Mouse (Mus musculus): ENCODE measurements around the gene Soat2. TPM values are rescaled to one million over a fixed set of nuclear protein-coding genes. Genes with fewer than 3 reads are reported as not detected.

Soat2 gene
- polyA plus RNA-seq, 1 experiment from 2014 or later = 0.28 TPM

DNA sequence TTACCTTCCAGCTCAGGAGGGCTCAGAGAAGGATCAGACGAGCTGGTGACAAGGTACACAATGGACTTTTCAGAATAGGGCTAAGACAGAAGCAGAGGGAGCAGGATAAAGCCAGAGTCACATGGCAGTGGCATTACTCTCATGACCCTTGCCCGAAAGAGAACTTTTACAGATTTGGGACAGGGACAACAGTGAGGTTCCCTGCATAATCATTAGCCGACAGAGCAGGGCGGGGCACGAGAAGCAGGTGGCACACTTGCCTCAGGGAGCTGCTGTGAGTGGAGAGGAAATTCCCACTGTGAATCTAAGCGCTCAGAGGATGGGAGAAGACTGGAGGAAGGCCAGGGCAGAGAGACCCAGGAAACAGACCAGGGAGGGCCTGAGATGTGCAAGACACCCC, 38.6 kb downstream of the Soat2 start:
- H3K9ac ChIP-seq (ENCODE audit: low read depth, low read length) = 0 out of 2 replicates have a peak overlapping the region, but pooled peaks have one; percentile 4
- H3K9me3 ChIP-seq (ENCODE audit: control insufficient read depth, low read length) = no peaks in the 10 kb centered on the region
- peaks cover 16% of the 10 kb centered on the region for H3K4me1 ChIP-seq (ENCODE audit: control insufficient read depth, insufficient read depth, low read length)
- H3K27me3 ChIP-seq (ENCODE audit: control insufficient read depth, insufficient read depth, low read length) = no peaks in the 10 kb centered on the region
- H3K36me3 ChIP-seq (ENCODE audit: control insufficient read depth, insufficient read depth, low read length) = peaks cover 9% of the 10 kb centered on the region; the same call in 1 of the 2 replicates
- H3K4me3 ChIP-seq (ENCODE audit: low read length) = no peak overlapping the region
- ATAC-seq (ENCODE audit: low FRiP score, low TSS enrichment) = peak; percentile 5; the same call in 1 of the 2 replicates
- H3K4me2 ChIP-seq (replicated peaks; ENCODE audit: low read depth, low read length) = no peak overlapping the region
- 59% methylated on average over 6 of the region's 6 CpGs for WGBS
- no peak overlapping the region for H3K27ac ChIP-seq (ENCODE audit: low read depth, low read length)

DNA sequence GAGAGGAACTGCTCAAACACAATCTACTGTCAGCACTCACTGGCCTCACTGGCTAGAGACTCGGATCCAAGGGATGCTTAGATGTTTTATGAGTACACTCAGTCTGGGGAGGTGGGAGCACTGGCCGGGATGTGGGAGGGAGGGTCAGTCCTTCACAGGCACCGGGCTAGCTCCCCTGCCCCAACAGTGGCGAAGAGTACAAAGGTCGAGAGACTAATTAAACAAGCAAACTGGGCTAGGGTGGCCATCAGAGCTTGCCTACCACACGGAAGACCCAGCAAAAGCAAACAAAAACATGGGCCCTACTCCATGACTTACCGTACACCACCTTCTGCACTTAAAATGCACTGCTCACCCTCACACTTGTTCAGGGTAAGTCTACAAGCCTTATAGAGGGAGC, 41.4 kb downstream of the Soat2 start:
- Histone ChIP-seq H3K27me3 (ENCODE audit: control insufficient read depth, insufficient read depth, low read length) (no peaks in the 10 kb centered on the region), H3K9ac (ENCODE audit: low read depth, low read length) (no peak overlapping the region), H3K36me3 (ENCODE audit: control insufficient read depth, insufficient read depth, low read length) (no peaks in the 10 kb centered on the region), H3K4me2 (replicated peaks; ENCODE audit: low read depth, low read length) (no peak overlapping the region), H3K4me1 (ENCODE audit: control insufficient read depth, insufficient read depth, low read length) (peaks cover 16% of the 10 kb centered on the region), H3K9me3 (ENCODE audit: control insufficient read depth, low read length) (no peaks in the 10 kb centered on the region), H3K4me3 (ENCODE audit: low read length) (no peak overlapping the region), H3K27ac (ENCODE audit: low read depth, low read length) (no peak overlapping the region)
- 30% methylated on average over 7 of the region's 7 CpGs for WGBS
- no peak for ATAC-seq (ENCODE audit: low FRiP score, low TSS enrichment)

DNA sequence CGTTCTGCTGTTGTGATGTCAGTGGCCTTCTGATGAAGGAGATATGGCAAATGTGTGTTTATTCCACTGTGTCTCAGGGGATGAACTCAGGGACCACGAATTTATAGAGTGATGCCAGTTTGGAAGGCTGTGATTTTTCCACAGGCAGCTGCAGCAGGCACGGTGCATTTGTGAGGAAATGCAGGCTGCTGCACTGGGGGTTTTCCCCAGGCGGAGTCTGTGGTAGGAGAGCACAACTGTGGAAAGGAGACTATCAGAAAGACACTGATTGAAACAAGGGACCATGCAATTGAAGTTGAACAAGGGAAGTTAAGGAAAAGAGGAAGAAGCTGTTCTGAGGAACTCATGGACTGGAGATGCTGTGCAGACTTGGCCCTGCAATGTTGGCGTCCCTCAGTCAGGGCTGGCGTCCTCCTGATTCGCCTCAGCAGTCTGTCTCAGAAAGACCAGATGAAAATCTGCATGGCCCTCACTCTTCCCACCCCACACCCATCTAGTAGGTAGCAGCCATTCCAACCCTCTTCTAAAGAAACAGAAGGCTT, 42.0 kb downstream of the Soat2 start:
- Histone ChIP-seq H3K4me1 (ENCODE audit: control insufficient read depth, insufficient read depth, low read length) (peaks cover 16% of the 10 kb centered on the region), H3K27me3 (ENCODE audit: control insufficient read depth, insufficient read depth, low read length) (no peaks in the 10 kb centered on the region), H3K27ac (ENCODE audit: low read depth, low read length) (0 out of 2 replicates have a peak overlapping the region, but pooled peaks have one; percentile 14), H3K4me2 (replicated peaks; ENCODE audit: low read depth, low read length) (no peak overlapping the region), H3K36me3 (ENCODE audit: control insufficient read depth, insufficient read depth, low read length) (no peaks in the 10 kb centered on the region), H3K4me3 (ENCODE audit: low read length) (no peak overlapping the region), H3K9ac (ENCODE audit: low read depth, low read length) (no peak overlapping the region), H3K9me3 (ENCODE audit: control insufficient read depth, low read length) (no peaks in the 10 kb centered on the region)
- no peak for ATAC-seq (ENCODE audit: low FRiP score, low TSS enrichment)
- 78% methylated on average over 7 of the region's 7 CpGs for WGBS

DNA sequence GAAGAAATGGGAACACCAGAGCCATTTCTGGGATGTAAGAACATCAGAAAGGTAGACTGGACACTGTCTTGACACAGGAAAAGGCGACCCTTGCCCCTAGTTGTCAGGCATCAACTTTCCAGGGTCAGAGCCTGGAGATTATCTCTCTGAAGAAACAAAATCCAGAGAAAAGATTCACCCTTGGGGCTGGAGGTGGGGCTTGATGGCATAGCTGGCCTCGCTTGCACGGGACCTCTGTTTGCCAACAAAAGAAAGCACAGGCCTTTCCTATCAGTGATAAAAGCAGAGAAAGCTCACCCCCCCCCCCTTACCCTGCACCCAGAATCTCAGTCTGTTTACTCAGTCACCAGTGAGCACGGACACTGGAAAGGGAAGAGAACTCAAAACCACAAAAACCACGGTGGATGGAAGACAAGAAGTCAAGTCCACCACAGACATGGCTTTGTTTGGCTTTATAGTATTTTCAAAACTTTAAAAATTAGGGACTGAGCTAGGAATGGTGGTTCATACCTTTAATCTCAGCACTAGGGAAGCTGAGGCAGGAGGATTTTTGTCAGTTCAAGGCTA, 42.6 kb downstream of the Soat2 start:
- Histone ChIP-seq H3K4me2 (replicated peaks; ENCODE audit: low read depth, low read length) (no peak overlapping the region), H3K9ac (ENCODE audit: low read depth, low read length) (no peak overlapping the region), H3K9me3 (ENCODE audit: control insufficient read depth, low read length) (no peaks in the 10 kb centered on the region), H3K27me3 (ENCODE audit: control insufficient read depth, insufficient read depth, low read length) (no peaks in the 10 kb centered on the region), H3K27ac (ENCODE audit: low read depth, low read length) (0 out of 2 replicates have a peak overlapping the region, but pooled peaks have one; percentile 14), H3K4me1 (ENCODE audit: control insufficient read depth, insufficient read depth, low read length) (peaks cover 16% of the 10 kb centered on the region), H3K4me3 (ENCODE audit: low read length) (no peak overlapping the region), H3K36me3 (ENCODE audit: control insufficient read depth, insufficient read depth, low read length) (no peaks in the 10 kb centered on the region)
- 69% methylated on average over 5 of the region's 5 CpGs for WGBS
- ATAC-seq (ENCODE audit: low FRiP score, low TSS enrichment) = no peak

DNA sequence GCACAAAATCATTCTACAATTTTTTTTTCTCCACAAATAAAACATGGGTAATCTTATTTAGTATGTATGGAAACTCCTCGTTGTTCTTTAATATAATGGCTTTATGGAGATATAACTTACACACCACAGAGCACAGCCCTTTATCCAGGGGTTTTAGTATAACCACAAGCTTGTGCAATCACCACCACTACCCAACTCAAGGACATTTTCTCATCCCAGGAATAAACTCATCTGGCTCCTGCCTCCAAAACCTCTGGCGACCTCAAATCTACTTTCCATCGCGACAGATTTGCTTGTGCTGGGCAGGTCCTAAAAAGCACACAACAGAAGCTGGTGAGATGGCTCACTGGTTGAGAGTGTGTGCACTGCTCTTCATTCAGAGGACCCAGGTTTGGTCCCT, 43.3 kb downstream of the Soat2 start:
- WGBS = 85% methylated on average over 4 of the region's 4 CpGs
- no peaks in the 10 kb centered on the region for H3K27me3 ChIP-seq (ENCODE audit: control insufficient read depth, insufficient read depth, low read length)

DNA sequence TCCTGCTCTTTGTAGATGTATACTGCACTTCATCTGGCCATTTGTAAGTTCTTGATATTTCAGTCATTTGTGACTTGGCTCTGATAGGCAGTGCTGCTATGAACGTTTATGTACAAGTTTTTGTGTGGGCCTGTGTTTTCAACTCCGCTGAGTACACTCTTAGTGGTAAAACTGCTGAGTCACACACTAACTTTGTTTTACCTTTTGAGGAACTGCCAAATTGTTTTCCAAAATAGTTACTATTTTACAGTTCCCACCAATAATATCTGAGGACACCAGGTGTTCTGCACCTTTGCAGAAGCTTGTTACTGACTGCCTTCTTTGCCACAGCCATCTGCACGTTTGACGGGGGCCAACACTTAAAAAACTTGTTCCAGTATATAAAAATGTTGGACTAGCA, 44.1 kb downstream of the Soat2 start:
- no peaks in the 10 kb centered on the region for H3K27me3 ChIP-seq (ENCODE audit: control insufficient read depth, insufficient read depth, low read length)
- H3K4me2 ChIP-seq (replicated peaks; ENCODE audit: low read depth, low read length) = no peak overlapping the region
- WGBS = 88% methylated on average over 4 of the region's 4 CpGs

More for the DNA sequence above, 43.3 kb downstream of the Soat2 start:
- H3K4me1 ChIP-seq (ENCODE audit: control insufficient read depth, insufficient read depth, low read length) = peaks cover 12% of the 10 kb centered on the region; the same call in 1 of the 2 replicates
- H3K36me3 ChIP-seq (ENCODE audit: control insufficient read depth, insufficient read depth, low read length) = no peaks in the 10 kb centered on the region
- no peak overlapping the region for H3K4me3 ChIP-seq (ENCODE audit: low read length)
- no peak overlapping the region for H3K27ac ChIP-seq (ENCODE audit: low read depth, low read length)
- no peaks in the 10 kb centered on the region for H3K9me3 ChIP-seq (ENCODE audit: control insufficient read depth, low read length)
- no peak overlapping the region for H3K4me2 ChIP-seq (replicated peaks; ENCODE audit: low read depth, low read length)
- no peak for ATAC-seq (ENCODE audit: low FRiP score, low TSS enrichment)
- H3K9ac ChIP-seq (ENCODE audit: low read depth, low read length) = no peak overlapping the region

DNA sequence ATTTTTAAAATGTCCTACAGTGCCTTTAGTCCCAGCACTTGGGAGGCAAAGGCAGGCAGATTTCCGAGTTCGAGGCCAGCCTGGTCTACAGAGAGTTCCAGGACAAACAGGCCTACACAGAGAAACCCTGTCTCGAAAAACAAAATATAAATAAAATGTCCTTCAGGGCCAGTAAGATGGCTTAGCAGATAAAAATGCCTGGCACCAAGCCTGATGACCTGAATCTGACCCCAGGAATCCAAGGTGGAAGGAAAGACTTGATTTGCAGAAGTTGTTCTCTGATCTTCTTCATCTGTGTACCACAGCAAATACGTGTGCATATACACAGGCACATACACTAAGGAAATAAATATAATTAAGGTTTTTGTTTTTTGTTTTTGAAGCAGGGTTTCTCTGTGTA, 45.0 kb downstream of the Soat2 start:
- Histone ChIP-seq H3K9ac (ENCODE audit: low read depth, low read length) (no peak overlapping the region), H3K27me3 (ENCODE audit: control insufficient read depth, insufficient read depth, low read length) (no peaks in the 10 kb centered on the region), H3K36me3 (ENCODE audit: control insufficient read depth, insufficient read depth, low read length) (no peaks in the 10 kb centered on the region), H3K4me3 (ENCODE audit: low read length) (no peak overlapping the region), H3K4me1 (ENCODE audit: control insufficient read depth, insufficient read depth, low read length) (0 out of 2 replicates have a peak, but pooled peaks cover 8% of the 10 kb centered on the region), H3K9me3 (ENCODE audit: control insufficient read depth, low read length) (no peaks in the 10 kb centered on the region), H3K4me2 (replicated peaks; ENCODE audit: low read depth, low read length) (no peak overlapping the region), H3K27ac (ENCODE audit: low read depth, low read length) (no peak overlapping the region)
- WGBS = 69% methylated on average over 4 of the region's 4 CpGs
- ATAC-seq (ENCODE audit: low FRiP score, low TSS enrichment) = no peak

More for the DNA sequence above, 44.1 kb downstream of the Soat2 start:
- Histone ChIP-seq H3K27ac (ENCODE audit: low read depth, low read length) (no peak overlapping the region), H3K9me3 (ENCODE audit: control insufficient read depth, low read length) (no peaks in the 10 kb centered on the region), H3K4me3 (ENCODE audit: low read length) (no peak overlapping the region), H3K36me3 (ENCODE audit: control insufficient read depth, insufficient read depth, low read length) (no peaks in the 10 kb centered on the region), H3K9ac (ENCODE audit: low read depth, low read length) (no peak overlapping the region), H3K4me1 (ENCODE audit: control insufficient read depth, insufficient read depth, low read length) (0 out of 2 replicates have a peak, but pooled peaks cover 8% of the 10 kb centered on the region)
- no peak for ATAC-seq (ENCODE audit: low FRiP score, low TSS enrichment)

DNA sequence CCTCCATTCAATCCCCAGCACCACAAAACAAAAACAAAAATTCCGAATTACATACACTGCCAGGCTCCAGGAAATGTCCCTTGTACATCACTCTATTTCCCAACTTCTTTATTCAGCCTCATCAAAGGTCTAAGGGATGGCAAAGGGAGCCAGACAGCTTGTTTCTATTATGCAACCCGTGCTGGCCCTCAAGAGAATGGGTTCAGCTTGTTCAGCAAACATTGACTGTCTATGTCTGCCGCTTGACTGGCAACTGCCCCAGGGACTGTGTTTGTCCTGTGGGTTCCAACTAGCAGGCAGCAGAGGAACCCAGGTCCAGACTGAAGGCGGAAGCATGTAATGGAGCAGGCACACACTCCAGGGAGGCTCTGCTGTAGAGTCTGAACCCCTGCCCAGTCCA, 48.5 kb downstream of the Soat2 start:
- Histone ChIP-seq H3K4me1 (ENCODE audit: control insufficient read depth, insufficient read depth, low read length) (no peaks in the 10 kb centered on the region), H3K27ac (ENCODE audit: low read depth, low read length) (no peak overlapping the region), H3K27me3 (ENCODE audit: control insufficient read depth, insufficient read depth, low read length) (no peaks in the 10 kb centered on the region), H3K36me3 (ENCODE audit: control insufficient read depth, insufficient read depth, low read length) (peaks cover 4% of the 10 kb centered on the region; the same call in 1 of the 2 replicates), H3K4me3 (ENCODE audit: low read length) (no peak overlapping the region), H3K9ac (ENCODE audit: low read depth, low read length) (no peak overlapping the region), H3K4me2 (replicated peaks; ENCODE audit: low read depth, low read length) (no peak overlapping the region), H3K9me3 (ENCODE audit: control insufficient read depth, low read length) (no peaks in the 10 kb centered on the region)
- WGBS = 88% methylated on average over 4 of the region's 4 CpGs
- no peak for ATAC-seq (ENCODE audit: low FRiP score, low TSS enrichment)

DNA sequence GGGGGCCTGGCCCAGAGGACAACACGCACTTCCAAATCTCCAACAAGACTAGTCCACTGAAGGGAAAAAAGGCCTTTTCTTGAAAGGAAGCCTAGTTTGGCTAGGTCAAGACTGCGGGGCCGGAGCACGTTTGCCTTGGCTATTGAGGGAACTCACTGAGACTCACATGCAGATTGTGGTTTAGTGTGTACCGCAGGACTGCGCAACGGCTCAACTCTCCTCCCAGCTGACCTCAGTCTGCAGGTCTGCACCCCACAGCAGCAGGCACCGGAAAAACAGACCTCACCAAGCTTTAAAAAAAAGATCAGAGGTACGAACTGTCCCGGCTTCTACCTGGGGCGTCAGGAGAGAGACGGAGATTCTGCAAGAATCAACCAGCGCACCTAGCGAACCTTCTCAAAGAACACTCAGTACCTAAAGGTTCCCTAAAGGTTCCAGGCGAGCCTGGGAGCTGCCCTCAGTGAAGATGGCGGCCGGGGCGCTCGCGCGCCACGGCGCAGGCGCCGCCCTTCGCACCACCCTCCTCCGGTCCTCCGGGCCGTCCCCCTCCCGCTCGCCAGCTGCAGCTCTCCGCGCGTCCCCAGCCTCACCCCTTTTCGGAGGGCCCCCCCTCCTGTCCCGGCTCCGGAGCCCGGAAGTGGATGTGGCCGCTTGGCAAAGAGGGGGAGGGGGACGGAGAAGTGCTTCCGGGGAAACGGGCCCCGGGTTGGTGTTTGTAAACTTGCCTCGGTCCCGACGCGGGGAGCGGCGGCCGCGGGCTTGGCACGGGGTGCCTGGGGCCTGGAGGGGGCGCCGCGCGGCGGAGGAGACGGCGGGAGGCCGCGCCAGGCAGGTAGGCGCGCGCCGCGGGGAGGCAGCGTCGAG, 52.9 kb downstream of the Soat2 start, which contains the start of gene Zfp740:
TSS of gene Zfp740 (plus strand) at position 279 of the 864 bp plus-strand sequence.
- H3K36me3 ChIP-seq (ENCODE audit: control insufficient read depth, insufficient read depth, low read length) = peaks cover 29% of the 10 kb centered on the region
- ATAC-seq (ENCODE audit: low FRiP score, low TSS enrichment) = peak; percentile 96
- H3K9me3 ChIP-seq (ENCODE audit: control insufficient read depth, low read length) = no peaks in the 10 kb centered on the region
- H3K27ac ChIP-seq (ENCODE audit: low read depth, low read length) = peak within 1 kb of the TSS; percentile 97
- H3K9ac ChIP-seq (ENCODE audit: low read depth, low read length) = peak within 1 kb of the TSS; percentile 93
- peaks cover 22% of the 10 kb centered on the region for H3K4me1 ChIP-seq (ENCODE audit: control insufficient read depth, insufficient read depth, low read length)
- H3K4me3 ChIP-seq (ENCODE audit: low read length) = peak within 1 kb of the TSS; percentile 82
- H3K27me3 ChIP-seq (ENCODE audit: control insufficient read depth, insufficient read depth, low read length) = no peaks in the 10 kb centered on the region
- WGBS = under 1% methylated on average over 51 of the region's 68 CpGs
- H3K4me2 ChIP-seq (replicated peaks; ENCODE audit: low read depth, low read length) = peak within 1 kb of the TSS; percentile 75
